Mouse (Mus musculus) ES-E14 (cell line): ENCODE results near the gene Pola2.

Experiments used
- CHD2 ChIP-seq: IDR thresholded peaks from 2 replicates; pipeline ENCODE4 v1.6.1; 2014; ENCODE audit warnings: mild to moderate bottlenecking, low read depth, low read length, inconsistent platforms
- HCFC1 ChIP-seq: IDR thresholded peaks from 2 replicates; pipeline ENCODE4 v1.6.1; 2012; ENCODE audit warnings: low read length, inconsistent platforms, borderline replicate concordance; ENCODE audit not compliant: insufficient read depth
- MAFK ChIP-seq: IDR thresholded peaks from 2 replicates; pipeline ENCODE4 v1.6.1; 2014; ENCODE audit warnings: mild to moderate bottlenecking, low read depth, low read length, inconsistent platforms; ENCODE audit not compliant: insufficient read depth
- ZC3H11A ChIP-seq: IDR thresholded peaks from 2 replicates; pipeline ENCODE4 v1.6.1; 2012; ENCODE audit warnings: low read depth, mild to moderate bottlenecking, inconsistent platforms, low read length, borderline replicate concordance
- ZNF384 ChIP-seq: IDR thresholded peaks from 2 replicates; pipeline ENCODE4 v1.6.1; 2012; ENCODE audit warnings: low read depth, low read length, inconsistent platforms

DNA sequence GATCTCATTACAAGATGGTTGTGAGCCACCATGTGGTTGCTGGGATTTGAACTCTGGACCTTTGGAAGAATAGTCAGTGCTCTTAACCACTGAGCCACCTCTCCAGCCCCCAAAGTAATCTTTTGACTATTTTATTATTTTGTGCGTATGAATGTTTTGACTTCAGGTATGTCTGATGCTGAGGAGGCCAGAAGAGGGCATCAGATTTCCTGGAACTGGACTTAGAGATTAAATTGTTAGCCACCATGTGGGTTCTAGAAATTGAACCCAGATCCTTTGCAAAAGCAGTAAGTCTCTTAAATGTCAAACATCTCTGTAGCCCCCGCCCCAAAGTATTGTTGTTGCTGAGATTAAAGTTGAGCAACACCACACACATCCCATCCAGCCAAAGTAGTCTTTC lies 1.9 kb upstream of the Pola2 start:
- TF ChIP-seq CHD2: no peak
- TF ChIP-seq ZC3H11A: no peak
- TF ChIP-seq MAFK: no peak
- TF ChIP-seq ZNF384: no peak
- TF ChIP-seq HCFC1: no peak
